Mouse (Mus musculus): ENCODE data around the gene Rims1. TPM values are rescaled to one million over a fixed set of nuclear protein-coding genes. Genes with fewer than 3 reads are reported as not detected.
A peak's percentile ranks its signal among the peaks of the same experiment; 100 is the strongest.

Rims1 gene
- under 1 TPM; 0.20 to 0.41 TPM for total RNA-seq (2021)
- long read RNA-seq, experiment 1 = 0 reads
- long read RNA-seq, experiment 2 = 0 reads

GRCm38 (mm10) chr1:22805726-22806625 is at the start of gene Rims1:
Rims1 (minus strand) TSS chr1:22805994.
- intact Hi-C loops (cut with DNase I; ENCODE audit: low total_unique reads) = loop anchor here (2.0 kb wide), 1 partner anchor 75 kb away; no protein-coding TSS in a partner anchor
- DNase-seq = peak; percentile 41

- intact Hi-C loops (cut with DNase I; ENCODE audit: low total_unique reads) = no loop called here
- no peak for DNase-seq
Measured at GRCm38 (mm10) chr1:22806626-22807096, 867 bp upstream of the Rims1 start.

GRCm38 (mm10) chr1:22805025-22805725 is 619 bp downstream of the Rims1 start:
- intact Hi-C loops (cut with DNase I; ENCODE audit: low total_unique reads) = loop anchor here (2.0 kb wide), 1 partner anchor 74 kb away; no protein-coding TSS in a partner anchor

GRCm38 (mm10) chr1:22804148-22804885 is 1.5 kb downstream of the Rims1 start:
- intact Hi-C loops (cut with DNase I; ENCODE audit: low total_unique reads) = loop anchor here (2.0 kb wide), 1 partner anchor 74 kb away; no protein-coding TSS in a partner anchor

More at GRCm38 (mm10) chr1:22805025-22805725, 619 bp downstream of the Rims1 start:
- DNase-seq = no peak

GRCm38 (mm10) chr1:22803471-22803870 is 2.3 kb downstream of the Rims1 start:
- no peak for DNase-seq
- intact Hi-C loops (cut with DNase I; ENCODE audit: low total_unique reads) = no loop called here

More at GRCm38 (mm10) chr1:22804148-22804885, 1.5 kb downstream of the Rims1 start:
- DNase-seq = no peak

- DNase-seq = no peak
- intact Hi-C loops (cut with DNase I; ENCODE audit: low total_unique reads) = no loop called here
Measured at GRCm38 (mm10) chr1:22800276-22800675, 5.5 kb downstream of the Rims1 start.

- no peak for DNase-seq
- intact Hi-C loops (cut with DNase I; ENCODE audit: low total_unique reads) = no loop called here
Measured at GRCm38 (mm10) chr1:22797091-22797490, 8.7 kb downstream of the Rims1 start.

GRCm38 (mm10) chr1:22789391-22789909 is 16.3 kb downstream of the Rims1 start:
- DNase-seq = no peak
- intact Hi-C loops (cut with DNase I; ENCODE audit: low total_unique reads) = no loop called here

- DNase-seq = no peak
- intact Hi-C loops (cut with DNase I; ENCODE audit: low total_unique reads) = no loop called here
Measured at GRCm38 (mm10) chr1:22787616-22788015, 18.2 kb downstream of the Rims1 start.

GRCm38 (mm10) chr1:22770530-22771254 is 35.1 kb downstream of the Rims1 start:
- intact Hi-C loops (cut with DNase I; ENCODE audit: low total_unique reads) = no loop called here
- DNase-seq = no peak

- intact Hi-C loops (cut with DNase I; ENCODE audit: low total_unique reads) = no loop called here
- no peak for DNase-seq
Measured at GRCm38 (mm10) chr1:22763376-22763775, 42.4 kb downstream of the Rims1 start.

- intact Hi-C loops (cut with DNase I; ENCODE audit: low total_unique reads) = no loop called here
- DNase-seq = no peak
Measured at GRCm38 (mm10) chr1:22762780-22763179, 43.0 kb downstream of the Rims1 start.

- intact Hi-C loops (cut with DNase I; ENCODE audit: low total_unique reads) = no loop called here
- DNase-seq = no peak
Measured at GRCm38 (mm10) chr1:22750536-22750935, 55.3 kb downstream of the Rims1 start.

- DNase-seq = no peak
- intact Hi-C loops (cut with DNase I; ENCODE audit: low total_unique reads) = no loop called here
Measured at GRCm38 (mm10) chr1:22744655-22745054, 61.1 kb downstream of the Rims1 start.

GRCm38 (mm10) chr1:22737491-22737890 is 68.3 kb downstream of the Rims1 start:
- intact Hi-C loops (cut with DNase I; ENCODE audit: low total_unique reads) = no loop called here
- DNase-seq = no peak

- intact Hi-C loops (cut with DNase I; ENCODE audit: low total_unique reads) = no loop called here
- DNase-seq = no peak
Measured at GRCm38 (mm10) chr1:22734429-22734828, 71.4 kb downstream of the Rims1 start.

GRCm38 (mm10) chr1:22733281-22733680 is 72.5 kb downstream of the Rims1 start:
- intact Hi-C loops (cut with DNase I; ENCODE audit: low total_unique reads) = no loop called here
- DNase-seq = no peak

- intact Hi-C loops (cut with DNase I; ENCODE audit: low total_unique reads) = no loop called here
Measured at GRCm38 (mm10) chr1:22728207-22728606, 77.6 kb downstream of the Rims1 start.

GRCm38 (mm10) chr1:22721706-22722105 is 84.1 kb downstream of the Rims1 start:
- intact Hi-C loops (cut with DNase I; ENCODE audit: low total_unique reads) = no loop called here
- DNase-seq = no peak

More at GRCm38 (mm10) chr1:22728207-22728606, 77.6 kb downstream of the Rims1 start:
- no peak for DNase-seq
